Mouse (Mus musculus) brain, embryonic 14.5 days (tissue): ENCODE results near the gene Ipo9.

Experiments
- CTCF ChIP-seq: fragments of 200-500 bp; IDR thresholded peaks from 2 replicates; pipeline ENCODE4 v1.5.1; 2012; ENCODE audit warnings: inconsistent platforms, mild to moderate bottlenecking, moderate library complexity, borderline replicate concordance; ENCODE audit not compliant: insufficient read depth, insufficient read length; ENCODE audit errors: extremely low read depth
- POLR2A ChIP-seq: fragments of 200-500 bp; IDR thresholded peaks from 2 replicates; pipeline ENCODE4 v1.6.1; 2012; ENCODE audit warnings: mild to moderate bottlenecking, inconsistent platforms, borderline replicate concordance; ENCODE audit not compliant: poor library complexity, insufficient read depth, insufficient read length, severe bottlenecking; ENCODE audit errors: extremely low read depth

DNA sequence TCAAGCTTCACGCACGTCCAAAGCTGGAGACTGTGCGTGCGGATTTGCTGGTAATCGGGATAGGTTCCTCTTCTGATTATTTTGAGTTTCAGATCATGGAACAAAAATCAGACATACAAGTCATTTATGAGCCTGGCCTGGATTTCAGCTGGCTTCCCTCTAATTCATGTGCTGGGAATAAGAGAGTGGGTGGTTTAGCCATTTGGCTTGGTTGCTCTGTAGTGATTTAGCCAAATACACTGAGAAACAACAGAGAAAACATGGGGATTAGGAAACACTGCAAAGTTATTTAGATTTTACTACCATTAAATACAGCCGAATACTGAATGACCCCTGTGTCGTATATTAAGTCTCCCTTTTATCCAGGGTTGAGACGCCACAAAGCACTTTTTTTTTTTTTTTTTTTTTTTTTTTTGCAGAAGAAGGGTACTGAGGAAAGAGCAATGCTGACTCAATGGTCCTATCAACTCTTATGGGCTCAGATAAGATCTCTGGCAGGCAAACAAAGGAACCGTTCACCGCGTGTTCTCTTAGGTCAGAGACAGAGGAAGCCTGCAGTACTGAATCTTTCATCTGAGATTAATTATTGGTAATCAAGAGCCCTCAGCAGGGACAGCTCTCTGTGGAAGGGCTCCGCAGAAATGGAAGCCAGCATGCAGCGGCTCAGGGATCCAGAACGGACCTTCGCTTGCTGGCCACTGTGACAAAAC, 44.7 kb upstream of the Ipo9 start:
- TF ChIP-seq CTCF (no peak), POLR2A (no peak)
